Mouse (Mus musculus): ENCODE measurements at regions not wholly inside any gene's neighbourhood (a gene's known extent, or its start where the extent isn't known, plus 50 kb on each side); places are given as distances from the start of the nearest gene placed in this dataset.

DNA sequence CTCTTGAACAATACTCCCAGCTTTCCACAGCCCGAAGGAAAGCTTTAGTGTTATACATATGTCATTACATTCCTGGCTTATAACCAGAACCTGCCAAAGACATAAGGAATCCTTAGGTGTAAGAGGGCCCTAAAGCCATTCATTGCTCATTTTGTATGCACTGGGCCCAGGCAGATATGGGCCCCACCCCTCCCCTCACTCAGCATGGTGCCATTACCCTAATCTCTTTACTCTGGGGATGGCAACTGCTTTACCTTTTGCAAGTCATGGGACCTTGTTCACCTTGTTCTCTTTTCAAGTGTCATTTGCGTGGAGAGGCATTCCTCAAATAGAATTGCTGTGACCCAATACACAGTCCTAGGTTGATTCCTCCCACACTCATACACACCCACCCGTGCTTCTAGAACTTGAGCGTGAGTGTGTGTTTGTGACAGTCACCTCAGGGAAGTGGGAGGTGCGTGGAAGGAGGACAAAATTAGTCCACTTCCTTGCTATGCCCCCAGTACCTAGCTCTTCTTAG is 419.5 kb upstream of the Cdh4 start:
- DNase-seq = no peak

GRCm38 (mm10) chr2:179024225-179024624 is 418.0 kb upstream of the Cdh4 start:
- no peak for DNase-seq

- DNase-seq = no peak
Measured at GRCm38 (mm10) chr2:179033171-179033570, 409.1 kb upstream of the Cdh4 start.

GRCm38 (mm10) chr2:179035446-179035845 is 406.8 kb upstream of the Cdh4 start:
- no peak for DNase-seq

DNA sequence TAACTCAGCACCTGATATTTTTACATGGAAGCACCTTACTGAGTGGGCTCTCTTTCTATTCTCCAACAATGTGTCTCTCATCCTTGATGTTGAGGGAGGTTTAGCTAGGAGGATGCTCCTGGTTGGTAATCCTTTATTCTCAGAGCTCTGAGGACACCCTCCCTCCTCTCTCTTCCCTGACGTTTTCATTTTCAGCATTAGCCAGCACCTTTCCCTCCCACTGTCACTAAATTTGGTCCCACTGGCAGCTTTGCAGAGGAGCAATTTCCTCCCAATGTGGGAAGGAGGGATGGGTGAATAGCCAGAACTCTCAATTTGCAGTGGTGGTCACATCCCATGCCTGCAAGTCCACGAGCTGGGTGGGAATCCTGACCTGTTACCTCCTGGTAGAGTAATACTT is 402.5 kb upstream of the Cdh4 start:
- no peak for DNase-seq

- peak; percentile 34 to 44 for DNase-seq
Measured at GRCm38 (mm10) chr2:179043671-179044070, 398.6 kb upstream of the Cdh4 start.

- no peak for DNase-seq
Measured at GRCm38 (mm10) chr2:179045361-179045760, 396.9 kb upstream of the Cdh4 start.

GRCm38 (mm10) chr2:179054441-179054840 is 387.8 kb upstream of the Cdh4 start:
- DNase-seq = peak; percentile 16 to 26

DNA sequence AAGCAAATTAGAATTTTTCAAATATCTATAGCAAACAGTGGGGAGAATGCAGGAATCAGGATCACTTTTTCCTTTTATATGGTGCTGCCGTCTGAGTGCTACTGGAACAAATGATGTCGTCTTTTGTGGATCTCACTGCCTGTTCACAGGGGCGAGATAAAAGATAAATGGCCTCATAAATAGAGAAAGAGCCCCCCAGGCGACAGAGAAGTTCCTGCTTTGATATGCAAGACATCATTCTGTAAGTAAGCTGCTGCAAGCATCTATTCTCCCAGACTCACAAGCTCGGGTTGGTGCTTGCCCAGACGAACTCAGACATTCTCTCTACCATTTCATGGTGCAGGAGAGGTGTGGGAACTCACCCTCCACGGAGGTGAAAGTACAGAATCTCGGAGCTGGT is 377.6 kb upstream of the Cdh4 start:
- no peak for DNase-seq

GRCm38 (mm10) chr2:179069520-179069919 is 372.7 kb upstream of the Cdh4 start:
- DNase-seq = no peak

GRCm38 (mm10) chr2:179070346-179070745 is 371.9 kb upstream of the Cdh4 start:
- DNase-seq = no peak

GRCm38 (mm10) chr2:179080462-179081274 is 361.6 kb upstream of the Cdh4 start:
- no peak for DNase-seq

DNA sequence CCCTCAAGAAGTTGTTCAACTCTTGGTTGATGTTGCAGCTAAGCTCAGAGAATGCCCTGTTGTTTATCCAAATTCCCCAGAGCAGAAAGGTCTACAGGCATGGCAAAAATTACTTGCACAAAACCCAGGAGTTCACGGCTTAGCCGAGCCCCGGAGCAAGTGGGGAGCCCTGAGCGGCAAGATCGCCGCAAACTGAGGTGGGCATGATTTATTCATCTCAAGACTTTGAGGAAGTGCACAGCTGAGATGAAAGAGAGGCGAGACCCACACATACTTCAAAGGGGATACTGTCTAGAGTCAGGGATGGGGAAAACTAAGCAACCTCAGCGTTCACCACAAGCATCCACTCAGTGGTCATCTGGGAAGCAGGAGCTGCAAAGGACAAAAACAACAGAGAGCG is 355.3 kb upstream of the Cdh4 start:
- DNase-seq = no peak

GRCm38 (mm10) chr2:179091480-179091879 is 350.8 kb upstream of the Cdh4 start:
- DNase-seq = no peak

DNA sequence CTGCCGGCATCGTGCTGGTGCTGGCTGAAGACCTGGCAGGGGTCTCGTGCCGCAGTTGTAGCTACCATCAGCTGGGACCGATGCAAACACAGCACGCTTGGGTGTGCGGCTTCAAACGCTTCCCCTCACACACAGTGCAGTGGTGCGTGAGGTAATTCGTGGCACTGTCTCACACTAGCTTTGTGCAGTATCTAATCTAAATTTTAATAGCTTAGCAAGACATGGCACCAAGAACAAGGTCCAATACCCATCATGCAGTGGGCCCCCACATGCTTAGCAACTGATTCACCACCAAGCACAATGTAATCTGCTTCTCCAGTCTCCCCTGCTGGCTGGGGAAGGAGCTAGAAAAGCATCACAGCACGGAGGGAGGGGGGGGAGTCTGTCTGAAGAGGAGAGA is 348.2 kb upstream of the Cdh4 start:
- peak; percentile 6 to 8 for DNase-seq

GRCm38 (mm10) chr2:179095981-179096380 is 346.2 kb upstream of the Cdh4 start:
- DNase-seq = no peak

- DNase-seq = no peak
Measured at GRCm38 (mm10) chr2:179096861-179097260, 345.4 kb upstream of the Cdh4 start.

DNA sequence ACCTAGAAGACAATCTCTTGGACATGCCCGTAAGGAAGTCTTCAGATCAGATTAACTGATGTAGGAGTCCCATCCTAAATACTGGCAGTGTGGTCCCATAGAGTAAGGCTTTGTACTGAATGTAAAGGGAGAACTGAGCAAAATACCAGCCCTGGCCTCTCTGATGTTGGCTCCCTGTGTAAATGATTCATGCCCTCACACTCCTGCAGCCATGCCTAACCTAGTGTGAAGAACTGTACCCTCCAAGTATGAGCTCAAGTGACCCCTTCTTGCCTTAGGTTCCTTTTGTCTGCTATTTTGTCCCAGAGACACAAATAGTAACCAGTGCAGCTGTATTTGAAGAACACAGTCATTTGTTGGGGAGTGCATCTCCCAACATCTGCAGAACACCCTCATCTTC is 342.4 kb upstream of the Cdh4 start:
- no peak for DNase-seq

DNA sequence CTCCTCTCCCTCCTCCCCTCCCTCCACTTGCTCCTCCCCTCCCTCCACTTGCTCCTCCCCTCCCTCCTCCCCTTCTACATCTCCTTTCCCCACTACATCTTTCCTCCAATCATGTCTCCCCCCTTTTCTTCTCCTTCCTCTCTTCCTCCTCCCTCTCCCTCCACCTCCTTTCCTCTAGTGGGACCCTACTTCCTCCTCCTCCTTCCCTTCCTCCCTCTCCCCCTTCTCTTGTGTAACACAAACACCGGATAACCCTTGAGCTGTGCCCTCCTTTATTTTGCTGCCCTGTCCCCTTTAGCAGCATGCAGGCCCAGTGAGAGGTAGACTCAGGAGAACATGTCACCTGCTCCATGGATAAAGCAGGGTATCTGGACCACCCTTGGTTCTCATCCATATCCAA is 339.1 kb upstream of the Cdh4 start:
- DNase-seq = no peak

- no peak for DNase-seq
Measured at GRCm38 (mm10) chr2:179112951-179113350, 329.3 kb upstream of the Cdh4 start.

DNA sequence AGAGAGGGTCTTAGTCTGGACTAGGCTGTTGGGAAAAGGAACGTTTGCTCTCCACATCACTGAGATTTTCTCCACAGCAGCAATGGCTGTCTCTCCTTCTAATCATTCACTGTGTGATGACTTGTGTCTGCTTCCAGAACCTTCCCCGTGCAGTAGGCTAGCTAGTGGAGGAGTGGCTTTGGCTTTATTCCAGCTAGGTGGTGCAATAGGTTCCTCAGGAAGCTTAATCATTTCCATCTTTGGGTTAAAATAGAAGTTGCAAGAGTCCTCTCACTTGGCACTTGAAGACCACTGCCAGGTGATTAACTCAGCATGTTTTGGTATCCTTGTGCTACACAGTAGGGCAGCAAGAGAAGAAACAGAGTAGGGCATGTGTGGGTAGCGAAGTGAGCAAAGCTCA is 314.2 kb upstream of the Cdh4 start:
- no peak for DNase-seq

DNA sequence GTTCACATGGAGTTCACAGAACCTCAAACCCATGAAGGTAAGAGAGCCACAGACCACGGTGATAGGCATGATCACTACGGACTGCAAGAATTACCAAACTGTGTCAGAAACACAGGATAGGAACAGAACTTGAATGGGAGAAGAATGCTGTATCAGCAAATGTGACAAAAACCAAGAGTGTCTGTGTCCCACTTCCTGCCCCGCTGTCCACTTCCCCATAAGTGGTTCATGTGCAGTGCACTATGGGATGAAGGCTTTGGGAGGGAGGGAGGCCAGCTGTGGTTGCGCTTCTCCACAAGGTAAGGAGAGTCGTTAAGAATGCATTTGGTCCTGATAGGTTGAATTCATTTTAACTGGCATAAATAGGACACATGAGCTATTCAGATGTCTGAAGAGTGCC is 313.8 kb upstream of the Cdh4 start:
- no peak for DNase-seq

DNA sequence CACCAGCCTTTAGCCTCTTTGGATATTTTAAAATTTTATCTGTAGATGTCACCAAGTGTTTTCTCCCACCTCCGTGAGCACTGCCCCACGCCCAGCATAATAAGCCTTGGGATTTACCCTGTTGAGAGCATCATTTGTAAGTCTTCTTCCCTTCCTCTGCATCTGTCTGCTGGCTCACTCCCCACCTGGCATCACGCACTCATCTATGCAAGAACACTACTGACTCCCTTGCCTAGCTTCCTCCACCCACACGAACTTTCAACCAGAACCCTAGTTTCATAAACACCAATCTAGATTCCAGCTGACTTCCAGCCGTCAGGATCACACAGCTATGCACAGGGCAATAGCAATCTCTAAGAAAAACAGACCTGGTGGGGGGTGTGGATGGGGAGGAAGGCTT is 311.2 kb upstream of the Cdh4 start:
- DNase-seq = no peak

- DNase-seq = no peak
Measured at GRCm38 (mm10) chr2:179142313-179142712, 299.9 kb upstream of the Cdh4 start.

DNA sequence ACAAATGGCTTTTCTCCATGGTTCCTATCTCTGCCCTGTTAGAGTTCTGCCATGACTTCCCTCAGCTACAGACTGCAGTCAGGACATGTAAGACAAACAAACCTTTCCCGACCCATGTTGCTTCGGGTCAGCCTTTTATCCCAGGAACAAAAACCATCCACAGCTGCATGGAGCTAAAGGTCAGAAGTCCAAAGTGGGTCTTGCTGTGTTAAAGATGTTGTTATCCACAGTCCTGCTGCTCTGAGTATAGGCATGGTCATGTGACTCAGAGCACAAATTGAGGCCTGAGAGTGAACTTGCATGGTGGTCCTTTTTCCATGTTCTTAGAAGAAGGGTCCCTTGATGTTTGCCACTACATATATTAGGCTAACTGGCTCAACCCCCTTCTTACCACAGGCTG is 296.5 kb upstream of the Cdh4 start:
- no peak for DNase-seq

Measured in layer of hippocampus, postnatal 36 days (tissue).